Mouse (Mus musculus) cortical plate, adult 2 months (tissue): ENCODE measurements around the gene Klhl9. TPM values are rescaled to one million over a fixed set of nuclear protein-coding genes. Genes with fewer than 3 reads are reported as not detected.
"Not testable (repeated sequence)": the region's sequence is repeated elsewhere in the genome, so short reads cannot be mapped to it uniquely, and the experiment has no call there.

Experiments used
- H3K27ac ChIP-seq: fragments of 200-500 bp; 2 replicates; pipeline ENCODE4 v1.5.1; 2012; ENCODE audit warnings: low read length, control low read depth, inconsistent platforms; ENCODE audit not compliant: insufficient read depth
- H3K4me1 ChIP-seq: fragments of 200-500 bp; 2 replicates; pipeline ENCODE4 v1.6.1; 2011; ENCODE audit warnings: low read length; ENCODE audit not compliant: control insufficient read depth, insufficient read depth
- H3K4me3 ChIP-seq: fragments of 200-500 bp; 2 replicates; pipeline ENCODE4 v1.5.1; 2011; ENCODE audit warnings: mild to moderate bottlenecking, low read length, control low read depth; ENCODE audit not compliant: insufficient read depth
- CTCF ChIP-seq: fragments of 200-500 bp; IDR thresholded peaks from 2 replicates; pipeline ENCODE4 v1.5.1; 2011; ENCODE audit warnings: mild to moderate bottlenecking, control low read depth, low read length; ENCODE audit not compliant: insufficient read depth; ENCODE audit errors: extremely low read depth
- POLR2A ChIP-seq: fragments of 200-500 bp; IDR thresholded peaks from 2 replicates; pipeline ENCODE4 v1.6.1; 2011; ENCODE audit warnings: mild to moderate bottlenecking, low read length, control low read depth; ENCODE audit not compliant: insufficient read depth; ENCODE audit errors: extremely low read depth
- polyA plus RNA-seq: library from polyadenylated mRNA; depleted of rRNA; stranded (reverse); fragments of >200 nt; gene quantifications from 2 replicates; pipeline ENCODE4 v1.2.3, GENCODE M21; 2012; rRNA removed

Gene Klhl9
- polyA plus RNA-seq = 38.5 and 40.5 TPM in 2 replicates

- H3K27ac ChIP-seq = peak within 1 kb of the TSS; percentile 99
- peak within 1 kb of the TSS; percentile 84 for H3K4me3 ChIP-seq
- peaks cover 7% of the 10 kb centered on the region for H3K4me1 ChIP-seq
- TF ChIP-seq POLR2A (peak; percentile 82), CTCF (no peak)
Observed at GRCm38 (mm10) chr4:88721791-88722721, at the start of gene Klhl9, which contains the start of gene Gm26566. Klhl9 (minus strand) TSS chr4:88722465. Gm26566 (plus strand) TSS chr4:88721805.

- H3K4me1 ChIP-seq, H3K4me3 ChIP-seq, H3K27ac ChIP-seq: not testable (repeated sequence)
Observed at GRCm38 (mm10) chr4:88763384-88764018, 41.2 kb upstream of the Klhl9 start.

- not testable (repeated sequence) for H3K4me1 ChIP-seq, H3K27ac ChIP-seq, H3K4me3 ChIP-seq
Observed at GRCm38 (mm10) chr4:88762341-88762740, 40.1 kb upstream of the Klhl9 start.

GRCm38 (mm10) chr4:88761776-88762175 is 39.5 kb upstream of the Klhl9 start:
- not testable (repeated sequence) for H3K27ac ChIP-seq, H3K4me3 ChIP-seq, H3K4me1 ChIP-seq

GRCm38 (mm10) chr4:88760431-88760830 is 38.2 kb upstream of the Klhl9 start:
- not testable (repeated sequence) for H3K4me1 ChIP-seq, H3K4me3 ChIP-seq, H3K27ac ChIP-seq
- TF ChIP-seq POLR2A = peak; percentile 18; the same call in 1 of the 2 replicates
- TF ChIP-seq CTCF = peak; percentile 2; the same call in 1 of the 2 replicates

GRCm38 (mm10) chr4:88759610-88760268 is 37.5 kb upstream of the Klhl9 start, which contains the start of gene Gm13283:
Gm13283 (plus strand) TSS chr4:88760119.
- not testable (repeated sequence) for H3K4me1 ChIP-seq, H3K4me3 ChIP-seq, H3K27ac ChIP-seq

- H3K27ac ChIP-seq, H3K4me1 ChIP-seq, H3K4me3 ChIP-seq: not testable (repeated sequence)
Observed at GRCm38 (mm10) chr4:88758751-88759150, 36.5 kb upstream of the Klhl9 start.

- TF ChIP-seq CTCF (peak; percentile 67), POLR2A (peak; percentile 16; the same call in 1 of the 2 replicates)
- not testable (repeated sequence) for H3K27ac ChIP-seq, H3K4me1 ChIP-seq
- H3K4me3 ChIP-seq = peak overlapping the region; percentile 54; the same call in 1 of the 2 replicates
Observed at GRCm38 (mm10) chr4:88757628-88758031, 35.4 kb upstream of the Klhl9 start.

- H3K4me1 ChIP-seq, H3K27ac ChIP-seq: not testable (repeated sequence)
- peak overlapping the region; percentile 54 for H3K4me3 ChIP-seq
Observed at GRCm38 (mm10) chr4:88756581-88757513, 34.6 kb upstream of the Klhl9 start.

GRCm38 (mm10) chr4:88754818-88755340 is 32.6 kb upstream of the Klhl9 start, which contains the start of gene Gm13271:
Gm13271 (plus strand) TSS chr4:88754868.
- not testable (repeated sequence) for H3K27ac ChIP-seq, H3K4me1 ChIP-seq, H3K4me3 ChIP-seq
